Mouse (Mus musculus) embryonic facial prominence, embryonic 11.5 days (tissue): ENCODE measurements at regions not wholly inside any gene's neighbourhood (a gene's known extent, or its start where the extent isn't known, plus 50 kb on each side); places are given as distances from the start of the nearest gene placed in this dataset.

Experiments
- ATAC-seq: fragments of 200-750 bp; cut with Nextera tagmentation; replicated peaks from 2 replicates; pipeline ENCODE4 v1.8.0; 2017; ENCODE audit warnings: low read depth; ENCODE audit not compliant: insufficient number of reproducible peaks, low FRiP score, low TSS enrichment
- DNase-seq: peaks from one replicate; pipeline ENCODE4 v3.0.0-alpha.2; 2015; ENCODE audit warnings: low spot score
- H3K27ac ChIP-seq: fragments of 300-500 bp; sonication (generic); replicated peaks from 2 replicates; pipeline ENCODE4 v1.5.1; 2014; ENCODE audit warnings: mild to moderate bottlenecking, low read depth, low read length, control low read depth
- H3K27me3 ChIP-seq: fragments of 300-500 bp; sonication (generic); 2 replicates; pipeline ENCODE4 v1.6.1; 2014; ENCODE audit warnings: mild to moderate bottlenecking, low read length, moderate library complexity, mixed read lengths; ENCODE audit not compliant: control insufficient read depth, insufficient read depth
- H3K36me3 ChIP-seq: fragments of 300-500 bp; sonication (generic); replicated peaks from 2 replicates; pipeline ENCODE4 v1.6.1; 2014; ENCODE audit warnings: low read depth, mild to moderate bottlenecking, low read length, moderate library complexity, mixed read lengths; ENCODE audit not compliant: control insufficient read depth, insufficient read depth
- H3K4me1 ChIP-seq: fragments of 300-500 bp; sonication (generic); 2 replicates; pipeline ENCODE4 v1.6.1; 2014; ENCODE audit warnings: low read length, mixed read lengths; ENCODE audit not compliant: control insufficient read depth, insufficient read depth
- H3K4me2 ChIP-seq: fragments of 300-500 bp; sonication (generic); 2 replicates; pipeline ENCODE4 v1.6.1; 2014; ENCODE audit warnings: low read depth, mild to moderate bottlenecking, control low read depth, low read length, moderate library complexity
- H3K4me3 ChIP-seq: fragments of 300-500 bp; sonication (generic); 2 replicates; pipeline ENCODE4 v1.5.1; 2014; ENCODE audit warnings: low read depth, low read length, control low read depth
- H3K9ac ChIP-seq: fragments of 300-500 bp; sonication (generic); replicated peaks from 2 replicates; pipeline ENCODE4 v1.6.1; 2014; ENCODE audit warnings: mild to moderate bottlenecking, control low read depth, low read length
- H3K9me3 ChIP-seq: fragments of 300-500 bp; sonication (generic); replicated peaks from 2 replicates; pipeline ENCODE4 v1.6.1; 2016; ENCODE audit warnings: mild to moderate bottlenecking, low read length, inconsistent platforms, mixed read lengths; ENCODE audit not compliant: control insufficient read depth
- WGBS: fragments of 180-500 bp; shearing (Covaris S2); extraction: QIAGEN DNeasy Blood & Tissue Kit; methylation state at CpG from one replicate; pipeline ENCODE4 v1.1.7; 2014; 5-methylcytosine and 5-hydroxymethylcytosine counted together

DNA sequence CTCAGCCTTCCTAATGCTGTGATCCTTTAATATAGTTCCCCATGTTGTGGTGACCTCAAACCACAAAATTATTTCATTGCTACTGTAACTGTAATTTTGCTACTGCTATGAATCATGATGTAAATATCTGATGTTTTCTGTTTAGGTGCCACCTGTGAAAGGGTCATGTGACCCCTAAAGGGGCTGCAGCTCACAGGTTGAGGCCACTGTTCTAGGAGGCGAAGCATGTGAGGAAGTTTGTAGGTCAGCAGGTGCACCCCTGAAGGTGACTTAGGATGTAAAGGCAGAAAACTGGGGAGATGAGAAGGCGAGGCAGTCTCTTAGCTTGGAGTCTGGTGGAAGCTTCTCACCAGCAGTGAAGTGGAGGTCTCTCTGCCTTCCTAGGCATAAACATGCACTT is 105.8 kb upstream of the Adra1d start:
- 82% methylated on average over 2 of the region's 2 CpGs for WGBS
- H3K36me3 ChIP-seq = no peaks in the 10 kb centered on the region

DNA sequence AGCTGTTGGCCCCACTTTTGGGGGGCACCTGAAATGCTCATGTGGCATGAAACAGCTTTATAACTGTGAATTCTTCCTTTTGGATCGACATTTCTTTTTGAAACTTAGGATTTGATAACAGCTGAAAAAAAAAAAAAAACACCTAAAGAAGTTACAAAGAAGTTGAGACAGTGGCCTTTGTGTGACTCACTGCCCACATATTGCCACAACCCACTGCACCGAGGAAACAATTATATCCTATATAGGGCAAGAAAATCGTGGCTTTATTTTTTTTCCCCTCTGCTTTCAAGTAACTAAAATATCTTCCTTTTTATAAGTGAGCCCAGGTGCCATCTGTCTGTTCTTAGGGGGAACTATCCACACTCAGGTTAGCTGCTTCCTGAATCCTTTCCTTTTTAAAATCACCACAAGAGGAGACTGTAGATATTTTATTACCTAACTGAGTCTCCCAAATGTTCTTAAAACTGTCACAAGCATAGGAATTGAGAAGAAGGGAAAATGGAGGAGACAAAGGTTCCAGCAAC is 104.8 kb upstream of the Adra1d start:
- no peaks in the 10 kb centered on the region for H3K4me1 ChIP-seq
- no peaks in the 10 kb centered on the region for H3K36me3 ChIP-seq
- DNase-seq (no peak), ATAC-seq (no peak)
- H3K4me2 ChIP-seq = no peak overlapping the region
- H3K9ac ChIP-seq = no peak overlapping the region
- H3K27ac ChIP-seq = no peak overlapping the region
- no peaks in the 10 kb centered on the region for H3K9me3 ChIP-seq
- no peaks in the 10 kb centered on the region for H3K27me3 ChIP-seq
- no peak overlapping the region for H3K4me3 ChIP-seq
- WGBS = 72% methylated on average over 3 of the region's 3 CpGs

More for the DNA sequence above, 105.8 kb upstream of the Adra1d start:
- Histone ChIP-seq H3K27me3 (no peaks in the 10 kb centered on the region), H3K4me1 (no peaks in the 10 kb centered on the region), H3K9ac (no peak overlapping the region), H3K4me3 (no peak overlapping the region), H3K27ac (no peak overlapping the region), H3K9me3 (no peaks in the 10 kb centered on the region), H3K4me2 (no peak overlapping the region)
- ATAC-seq = no peak
- no peak for DNase-seq

DNA sequence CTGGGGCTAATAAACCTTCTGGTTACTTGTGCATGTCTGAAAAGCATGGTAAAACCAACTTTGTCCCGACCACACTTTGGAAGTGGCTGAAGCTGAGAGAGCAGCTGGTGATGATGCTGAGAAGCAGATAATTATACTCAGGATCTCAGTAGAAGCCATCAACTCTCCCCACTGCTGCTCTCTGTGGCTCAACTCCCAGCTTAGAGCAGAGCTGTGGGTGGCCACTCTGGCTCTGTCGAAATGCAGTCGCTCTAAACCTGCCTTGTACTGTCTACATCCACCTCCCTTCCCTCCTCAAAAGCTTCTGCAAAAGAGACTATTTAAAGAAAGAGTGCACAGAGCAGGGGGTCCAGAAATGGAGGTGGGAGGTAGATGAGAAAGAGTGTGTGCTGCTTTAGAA is 102.5 kb upstream of the Adra1d start:
- WGBS = 70% methylated on average over 3 of the region's 3 CpGs
- no peaks in the 10 kb centered on the region for H3K36me3 ChIP-seq
- H3K4me1 ChIP-seq = no peaks in the 10 kb centered on the region
- H3K4me2 ChIP-seq = no peak overlapping the region
- ATAC-seq (no peak), DNase-seq (no peak)
- H3K9ac ChIP-seq = no peak overlapping the region
- H3K9me3 ChIP-seq = no peaks in the 10 kb centered on the region
- H3K27ac ChIP-seq = no peak overlapping the region
- no peak overlapping the region for H3K4me3 ChIP-seq
- H3K27me3 ChIP-seq = no peaks in the 10 kb centered on the region

DNA sequence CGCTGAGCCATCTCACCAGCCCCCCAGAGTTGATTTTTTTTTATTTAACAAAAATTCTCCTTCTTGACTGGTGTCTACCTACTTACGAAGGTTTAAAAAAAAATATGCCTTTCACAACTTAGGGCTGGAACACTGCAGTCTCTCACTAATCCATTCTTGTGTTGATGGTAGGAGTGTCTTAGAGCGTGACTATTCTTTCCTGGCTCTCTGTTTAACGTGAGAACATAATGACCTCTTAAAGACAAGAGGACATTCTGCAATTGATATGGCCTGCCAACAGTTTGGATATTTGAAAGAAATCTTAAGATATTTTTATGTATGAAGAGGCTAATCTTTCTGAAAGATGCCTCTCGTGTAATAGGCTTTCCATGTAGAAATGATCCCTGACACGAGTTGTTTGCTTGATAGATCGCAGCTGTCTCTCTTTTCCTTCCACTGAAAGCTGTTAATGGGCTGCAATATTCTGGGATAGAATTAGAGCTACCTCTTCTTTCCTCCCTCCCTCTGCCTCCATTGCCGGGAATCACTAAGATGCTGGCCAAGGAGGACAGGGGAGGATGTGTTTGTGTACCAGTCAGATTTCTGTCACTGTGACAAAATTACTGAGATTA is 101.2 kb upstream of the Adra1d start:
- Histone ChIP-seq H3K4me2 (no peak overlapping the region), H3K4me1 (no peaks in the 10 kb centered on the region), H3K27ac (no peak overlapping the region), H3K9me3 (no peaks in the 10 kb centered on the region), H3K36me3 (no peaks in the 10 kb centered on the region), H3K27me3 (no peaks in the 10 kb centered on the region), H3K9ac (no peak overlapping the region), H3K4me3 (no peak overlapping the region)
- 84% methylated on average over 8 of the region's 8 CpGs for WGBS
- no peak for DNase-seq
- no peak for ATAC-seq

DNA sequence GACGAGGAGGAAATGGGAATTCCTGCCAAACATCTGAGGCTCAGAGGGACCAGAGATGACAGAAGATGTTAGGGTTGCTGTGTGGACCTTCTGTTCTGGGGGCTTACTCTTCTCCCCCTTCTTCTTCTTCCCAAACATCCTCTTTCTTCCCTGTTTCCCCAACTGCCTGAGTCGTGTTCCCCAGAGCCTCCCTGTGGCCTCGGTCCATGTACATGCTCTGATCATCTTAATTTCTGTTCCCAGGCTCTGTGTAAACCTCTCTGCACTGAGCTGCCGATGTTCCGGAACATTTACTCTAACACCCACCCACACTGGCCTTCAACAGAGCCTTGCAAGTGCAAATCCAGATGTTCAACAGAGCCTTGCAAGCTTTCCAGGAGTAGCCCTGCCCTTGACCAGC is 90.1 kb upstream of the Adra1d start:
- Histone ChIP-seq H3K4me2 (no peak overlapping the region), H3K4me3 (no peak overlapping the region), H3K9me3 (no peaks in the 10 kb centered on the region), H3K27ac (no peak overlapping the region), H3K36me3 (no peaks in the 10 kb centered on the region), H3K4me1 (no peaks in the 10 kb centered on the region), H3K27me3 (no peaks in the 10 kb centered on the region), H3K9ac (no peak overlapping the region)
- ATAC-seq (no peak), DNase-seq (no peak)
- 78% methylated on average over 5 of the region's 5 CpGs for WGBS

DNA sequence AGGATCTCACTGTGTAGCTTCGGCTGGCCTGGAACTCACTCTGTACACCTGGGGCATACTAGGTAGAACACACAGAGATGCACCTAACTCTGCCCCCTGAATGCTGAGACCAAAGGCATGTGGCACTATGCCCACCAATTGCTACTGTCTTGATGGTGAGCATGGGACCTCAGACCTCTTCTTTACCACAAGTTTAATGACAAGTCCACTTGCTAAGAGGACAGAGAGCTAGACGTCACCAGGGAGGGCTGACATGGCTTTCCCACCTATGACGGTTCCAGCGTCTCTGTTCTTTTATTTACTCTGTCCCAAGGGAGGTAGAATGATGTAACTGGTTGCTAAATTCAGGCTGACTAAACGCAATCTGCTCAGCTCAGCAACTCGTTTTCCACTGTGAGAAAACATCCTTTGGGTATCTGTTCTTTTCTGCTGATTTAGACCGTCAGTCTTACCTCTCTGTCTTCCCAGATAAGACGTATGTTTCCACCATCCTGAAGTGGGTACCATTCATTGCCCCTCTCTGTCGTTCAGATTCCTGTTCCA is 88.6 kb upstream of the Adra1d start:
- Histone ChIP-seq H3K27me3 (no peaks in the 10 kb centered on the region), H3K27ac (no peak overlapping the region), H3K9ac (no peak overlapping the region), H3K9me3 (no peaks in the 10 kb centered on the region), H3K36me3 (no peaks in the 10 kb centered on the region), H3K4me2 (no peak overlapping the region), H3K4me3 (no peak overlapping the region), H3K4me1 (no peaks in the 10 kb centered on the region)
- DNase-seq (no peak), ATAC-seq (no peak)
- 77% methylated on average over 9 of the region's 9 CpGs for WGBS

DNA sequence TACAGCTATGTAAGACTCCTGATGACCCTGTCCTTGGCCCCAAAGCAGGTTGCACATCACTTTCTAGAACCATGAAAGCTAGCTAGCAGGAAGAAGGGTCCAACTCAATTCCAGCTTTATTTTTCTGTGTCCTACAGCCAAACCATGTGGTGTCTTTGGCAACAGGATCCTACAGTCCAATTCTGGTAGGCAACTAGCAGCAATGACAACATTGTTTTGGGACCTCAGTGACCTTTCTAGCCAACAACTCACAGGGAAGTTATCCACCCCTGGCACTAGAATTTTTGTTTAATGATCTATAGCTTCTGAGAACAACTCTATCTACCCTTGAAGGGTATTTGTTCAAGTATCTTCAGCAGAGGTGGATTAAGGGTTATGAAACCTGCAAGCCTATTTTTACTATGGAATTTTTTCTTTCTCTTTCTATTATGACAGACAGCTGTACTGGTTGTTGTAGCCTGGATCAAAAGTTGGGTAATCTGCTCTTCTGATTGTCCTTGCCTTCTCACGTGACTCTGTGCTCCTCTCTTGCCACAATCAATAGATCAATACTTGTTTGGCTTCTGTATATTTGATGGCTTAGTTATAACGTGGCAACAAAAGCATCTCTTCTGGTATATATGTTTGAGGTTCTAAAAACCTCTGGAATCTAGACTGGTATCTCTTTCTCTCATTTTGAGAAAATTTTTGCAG is 82.2 kb upstream of the Adra1d start:
- WGBS = 70% methylated on average over 2 of the region's 2 CpGs
- H3K9ac ChIP-seq = no peak overlapping the region
- no peak overlapping the region for H3K4me3 ChIP-seq
- H3K4me1 ChIP-seq = no peaks in the 10 kb centered on the region
- no peak overlapping the region for H3K27ac ChIP-seq
- ATAC-seq = no peak
- no peaks in the 10 kb centered on the region for H3K36me3 ChIP-seq
- H3K9me3 ChIP-seq = no peaks in the 10 kb centered on the region
- H3K4me2 ChIP-seq = no peak overlapping the region
- H3K27me3 ChIP-seq = no peaks in the 10 kb centered on the region
- no peak for DNase-seq

DNA sequence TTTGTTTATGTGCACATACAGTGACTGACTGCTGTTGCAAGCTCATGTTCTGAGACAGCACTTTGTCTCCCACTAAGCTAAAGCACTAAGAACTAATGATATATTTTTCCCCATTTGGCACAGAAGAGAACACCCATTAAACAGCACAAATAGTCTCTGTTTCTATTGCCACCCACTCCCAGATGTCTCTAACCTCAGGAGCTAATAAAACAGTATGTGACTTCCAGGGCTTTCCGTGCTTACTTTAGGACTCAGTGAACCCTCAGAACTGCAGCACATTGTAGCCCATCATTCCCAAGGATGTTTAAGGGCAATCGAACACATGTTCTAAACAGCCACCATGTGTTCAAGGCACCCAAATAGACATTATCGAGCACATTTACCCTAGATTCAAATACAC is 80.4 kb upstream of the Adra1d start:
- ATAC-seq = no peak
- no peak overlapping the region for H3K4me2 ChIP-seq
- H3K36me3 ChIP-seq = no peaks in the 10 kb centered on the region
- DNase-seq = no peak
- no peak overlapping the region for H3K27ac ChIP-seq
- H3K27me3 ChIP-seq = no peaks in the 10 kb centered on the region
- H3K4me3 ChIP-seq = no peak overlapping the region
- no peaks in the 10 kb centered on the region for H3K4me1 ChIP-seq
- WGBS = 89% methylated on average over 3 of the region's 3 CpGs
- H3K9ac ChIP-seq = no peak overlapping the region
- no peaks in the 10 kb centered on the region for H3K9me3 ChIP-seq
